Mouse (Mus musculus) stomach, embryonic 16.5 days (tissue): Measurements from ENCODE around the gene Ninj1. TPM values are rescaled to one million over a fixed set of nuclear protein-coding genes. Genes with fewer than 3 reads are reported as not detected.

Experiments
- ATAC-seq: fragments of 200-750 bp; cut with Nextera tagmentation; 2 replicates; pipeline ENCODE4 v1.8.0; 2017; ENCODE audit warnings: moderate number of reproducible peaks, moderate TSS enrichment; ENCODE audit not compliant: insufficient read depth, low FRiP score
- H3K27ac ChIP-seq: fragments of 300-500 bp; sonication (generic); 2 replicates; pipeline ENCODE4 v1.5.1; 2014; ENCODE audit warnings: low read length
- H3K27me3 ChIP-seq: fragments of 300-500 bp; sonication (generic); 2 replicates; pipeline ENCODE4 v1.6.1; 2014; ENCODE audit warnings: low read length, control low read depth, mixed read lengths; ENCODE audit not compliant: control insufficient read depth, insufficient read depth
- H3K36me3 ChIP-seq: fragments of 300-500 bp; sonication (generic); 2 replicates; pipeline ENCODE4 v1.6.1; 2014; ENCODE audit warnings: low read length; ENCODE audit not compliant: control insufficient read depth, insufficient read depth
- H3K4me1 ChIP-seq: fragments of 300-500 bp; sonication (generic); 2 replicates; pipeline ENCODE4 v1.6.1; 2014; ENCODE audit warnings: low read length, control low read depth, mixed read lengths; ENCODE audit not compliant: control insufficient read depth, insufficient read depth
- H3K4me2 ChIP-seq: fragments of 300-500 bp; sonication (generic); 2 replicates; pipeline ENCODE4 v1.6.1; 2014; ENCODE audit warnings: low read depth, low read length, mixed read lengths
- H3K4me3 ChIP-seq: fragments of 300-500 bp; sonication (generic); replicated peaks from 2 replicates; pipeline ENCODE4 v1.5.1; 2014; ENCODE audit warnings: mild to moderate bottlenecking, low read length
- H3K9ac ChIP-seq: fragments of 300-500 bp; sonication (generic); 2 replicates; pipeline ENCODE4 v1.6.1; 2014; ENCODE audit warnings: low read length
- H3K9me3 ChIP-seq: fragments of 300-500 bp; sonication (generic); replicated peaks from 2 replicates; pipeline ENCODE4 v1.6.1; 2016; ENCODE audit warnings: low read length, control low read depth; ENCODE audit not compliant: control insufficient read depth
- WGBS: fragments of 180-500 bp; shearing (Covaris S2); extraction: QIAGEN DNeasy Blood & Tissue Kit; methylation state at CpG from one replicate; pipeline ENCODE4 v1.1.7; 2014; 5-methylcytosine and 5-hydroxymethylcytosine counted together
- polyA plus RNA-seq: library from polyadenylated mRNA; unstranded; fragments of >200 nt; fragmentation: Nextera tagmentation; extraction: Ambion mirVana; gene quantifications from 2 replicates; pipeline ENCODE4 v1.2.1, GENCODE M21; 2015

The Ninj1 gene
- polyA plus RNA-seq, 1 experiment from 2014 or later: 61.0 TPM

DNA sequence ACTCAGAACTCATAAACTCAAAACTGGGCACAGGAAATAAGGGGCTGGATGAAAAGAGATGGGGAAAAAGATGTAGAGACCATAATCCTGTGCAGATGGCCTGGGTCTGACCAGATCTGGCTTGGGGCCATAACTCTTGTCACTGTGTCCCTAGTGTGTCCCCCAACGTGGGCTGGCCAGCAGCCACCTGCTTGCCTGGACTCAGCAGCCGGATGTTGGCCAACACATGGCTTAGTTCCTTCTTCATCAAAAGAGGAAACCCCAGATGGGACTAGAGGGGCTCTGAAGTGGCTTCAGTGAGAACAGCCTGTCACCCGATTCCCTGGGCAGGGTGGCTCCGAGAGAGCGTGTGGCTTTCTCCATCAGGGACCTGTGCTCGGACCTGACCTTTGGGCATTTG lies 9.5 kb downstream of the Ninj1 start:
- H3K27ac ChIP-seq: no peak overlapping the region
- H3K9ac ChIP-seq: no peak overlapping the region
- H3K4me3 ChIP-seq: no peak overlapping the region
- ATAC-seq: no peak
- peaks cover 10% of the 10 kb centered on the region for H3K36me3 ChIP-seq
- H3K4me2 ChIP-seq: no peak overlapping the region
- WGBS: 78% methylated on average over 6 of the region's 6 CpGs
- H3K27me3 ChIP-seq: no peaks in the 10 kb centered on the region
- H3K4me1 ChIP-seq: no peaks in the 10 kb centered on the region
- H3K9me3 ChIP-seq: no peaks in the 10 kb centered on the region

- no peak overlapping the region for H3K4me3 ChIP-seq
- 91% methylated on average over 9 of the region's 9 CpGs for WGBS
- no peaks in the 10 kb centered on the region for H3K9me3 ChIP-seq
- no peak overlapping the region for H3K27ac ChIP-seq
- H3K9ac ChIP-seq: no peak overlapping the region
- H3K36me3 ChIP-seq: peaks cover 15% of the 10 kb centered on the region
- no peak overlapping the region for H3K4me2 ChIP-seq
- H3K27me3 ChIP-seq: no peaks in the 10 kb centered on the region
- no peak for ATAC-seq
- no peaks in the 10 kb centered on the region for H3K4me1 ChIP-seq
These were observed 11.4 kb downstream of the Ninj1 start for GRCm38 (mm10) chr13:49198734-49199133.

DNA sequence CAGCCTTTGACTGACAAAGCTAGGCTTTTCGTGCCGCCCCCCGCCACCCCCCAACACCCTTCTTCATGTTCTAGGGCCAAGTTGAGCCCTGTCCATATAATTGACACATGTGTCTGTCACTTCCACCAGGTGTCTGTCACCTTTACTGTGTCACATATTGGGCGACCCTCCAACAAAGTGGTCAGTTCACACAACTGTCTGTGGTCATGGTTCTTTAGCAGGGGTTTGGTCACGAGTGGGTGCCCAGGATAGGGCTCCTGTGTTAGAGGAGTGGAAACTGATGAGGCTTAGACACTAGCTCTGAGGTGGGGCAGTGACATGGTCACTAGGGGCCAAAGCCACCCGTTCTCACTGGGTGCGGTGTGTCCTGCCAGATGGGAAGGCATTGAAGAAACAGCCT lies 12.6 kb downstream of the Ninj1 start:
- H3K9me3 ChIP-seq: no peaks in the 10 kb centered on the region
- no peaks in the 10 kb centered on the region for H3K4me1 ChIP-seq
- H3K27ac ChIP-seq: no peak overlapping the region
- H3K27me3 ChIP-seq: no peaks in the 10 kb centered on the region
- 92% methylated on average over 7 of the region's 7 CpGs for WGBS
- H3K36me3 ChIP-seq: peaks cover 14% of the 10 kb centered on the region
- H3K4me3 ChIP-seq: no peak overlapping the region
- no peak for ATAC-seq
- H3K4me2 ChIP-seq: no peak overlapping the region
- no peak overlapping the region for H3K9ac ChIP-seq

- H3K36me3 ChIP-seq: peaks cover 6% of the 10 kb centered on the region
These were observed 13.4 kb downstream of the Ninj1 start for GRCm38 (mm10) chr13:49200688-49201087.

GRCm38 (mm10) chr13:49202556-49202955 lies 15.3 kb downstream of the Ninj1 start:
- H3K36me3 ChIP-seq: peaks cover 5% of the 10 kb centered on the region; the same call in 1 of the 2 replicates
- no peak overlapping the region for H3K4me3 ChIP-seq
- no peaks in the 10 kb centered on the region for H3K27me3 ChIP-seq
- 90% methylated on average over 7 of the region's 7 CpGs for WGBS
- peaks cover 6% of the 10 kb centered on the region; the same call in 1 of the 2 replicates for H3K4me1 ChIP-seq
- ATAC-seq: no peak
- no peak overlapping the region for H3K9ac ChIP-seq
- no peak overlapping the region for H3K27ac ChIP-seq
- H3K4me2 ChIP-seq: no peak overlapping the region
- no peaks in the 10 kb centered on the region for H3K9me3 ChIP-seq

More at GRCm38 (mm10) chr13:49200688-49201087, 13.4 kb downstream of the Ninj1 start:
- Histone ChIP-seq H3K4me3 (no peak overlapping the region), H3K27me3 (no peaks in the 10 kb centered on the region), H3K9me3 (no peaks in the 10 kb centered on the region), H3K4me1 (peaks cover 5% of the 10 kb centered on the region; the same call in 1 of the 2 replicates), H3K9ac (no peak overlapping the region), H3K4me2 (no peak overlapping the region), H3K27ac (no peak overlapping the region)
- WGBS: 78% methylated on average over 13 of the region's 13 CpGs
- no peak for ATAC-seq

- Histone ChIP-seq H3K4me2 (0 out of 2 replicates have a peak overlapping the region, but pooled peaks have one; percentile 9), H3K4me1 (peaks cover 8% of the 10 kb centered on the region; the same call in 1 of the 2 replicates), H3K4me3 (no peak overlapping the region), H3K27ac (no peak overlapping the region), H3K36me3 (peaks cover 5% of the 10 kb centered on the region; the same call in 1 of the 2 replicates), H3K27me3 (no peaks in the 10 kb centered on the region), H3K9me3 (no peaks in the 10 kb centered on the region), H3K9ac (no peak overlapping the region)
- ATAC-seq: peak; percentile 64; the same call in 1 of the 2 replicates
- 39% methylated on average over 13 of the region's 13 CpGs for WGBS
These were observed 18.2 kb downstream of the Ninj1 start for GRCm38 (mm10) chr13:49205381-49205998.

- no peak overlapping the region for H3K4me3 ChIP-seq
- H3K9me3 ChIP-seq: no peaks in the 10 kb centered on the region
- H3K4me2 ChIP-seq: no peak overlapping the region
- no peak overlapping the region for H3K9ac ChIP-seq
- ATAC-seq: no peak
- H3K27ac ChIP-seq: no peak overlapping the region
- no peaks in the 10 kb centered on the region for H3K27me3 ChIP-seq
- 94% methylated on average over 2 of the region's 2 CpGs for WGBS
- H3K4me1 ChIP-seq: peaks cover 8% of the 10 kb centered on the region; the same call in 1 of the 2 replicates
- H3K36me3 ChIP-seq: peaks cover 5% of the 10 kb centered on the region; the same call in 1 of the 2 replicates
These were observed 19.1 kb downstream of the Ninj1 start for GRCm38 (mm10) chr13:49206341-49206740.

- no peaks in the 10 kb centered on the region for H3K9me3 ChIP-seq
- no peak overlapping the region for H3K4me3 ChIP-seq
- no peak overlapping the region for H3K27ac ChIP-seq
- no peaks in the 10 kb centered on the region for H3K36me3 ChIP-seq
- 58% methylated on average over 7 of the region's 7 CpGs for WGBS
- H3K27me3 ChIP-seq: no peaks in the 10 kb centered on the region
- no peak overlapping the region for H3K4me2 ChIP-seq
- ATAC-seq: no peak
- H3K9ac ChIP-seq: no peak overlapping the region
- peaks cover 21% of the 10 kb centered on the region for H3K4me1 ChIP-seq
These were observed 22.0 kb downstream of the Ninj1 start for GRCm38 (mm10) chr13:49209306-49209705.

GRCm38 (mm10) chr13:49212711-49213500 lies 25.6 kb downstream of the Ninj1 start:
- ATAC-seq: no peak
- H3K9me3 ChIP-seq: no peaks in the 10 kb centered on the region
- no peaks in the 10 kb centered on the region for H3K36me3 ChIP-seq
- H3K4me2 ChIP-seq: no peak overlapping the region
- no peak overlapping the region for H3K4me3 ChIP-seq
- WGBS: 86% methylated on average over 4 of the region's 4 CpGs
- peaks cover 30% of the 10 kb centered on the region for H3K4me1 ChIP-seq
- H3K27me3 ChIP-seq: no peaks in the 10 kb centered on the region
- H3K27ac ChIP-seq: no peak overlapping the region
- H3K9ac ChIP-seq: no peak overlapping the region
